Mouse (Mus musculus): Measurements from ENCODE around the gene Slc8a2.

GRCm38 (mm10) chr7:16116418-16116817 is 13.2 kb upstream of the Slc8a2 start:
- TF ChIP-seq ZC3H11A (IDR thresholded peaks at IDR 0.05; ENCODE audit: borderline replicate concordance, low read depth, low read length): no peak
- no peak for TF ChIP-seq HCFC1 (IDR thresholded peaks at IDR 0.05; ENCODE audit: borderline replicate concordance, insufficient read depth, low read length)
- TF ChIP-seq ZNF384 (IDR thresholded peaks at IDR 0.05; ENCODE audit: low read depth, low read length): no peak
- TF ChIP-seq MAFK (IDR thresholded peaks at IDR 0.05; ENCODE audit: insufficient read depth, low read depth, low read length): no peak
